Mouse (Mus musculus): ENCODE measurements around the gene Sec24b.

GRCm38 (mm10) chr3:129941291-129941690, 120.1 kb downstream of the Sec24b start:
- TF ChIP-seq CTCF (conservative IDR thresholded peaks at IDR 0.05; ENCODE audit: insufficient read depth, insufficient read length, low read depth, low read length) (no peak), POLR2A (IDR thresholded peaks at IDR 0.05; ENCODE audit: low read depth, low read length) (no peak)

Data from kidney, adult 2 months (tissue).